Mouse (Mus musculus): ENCODE results near the gene Scn4b. TPM values are rescaled to one million over a fixed set of nuclear protein-coding genes. Genes with fewer than 3 reads are reported as not detected.

The Scn4b gene
- total RNA-seq, 2 experiments from 2014 or later = 10.9 to 12.1 TPM

DNA sequence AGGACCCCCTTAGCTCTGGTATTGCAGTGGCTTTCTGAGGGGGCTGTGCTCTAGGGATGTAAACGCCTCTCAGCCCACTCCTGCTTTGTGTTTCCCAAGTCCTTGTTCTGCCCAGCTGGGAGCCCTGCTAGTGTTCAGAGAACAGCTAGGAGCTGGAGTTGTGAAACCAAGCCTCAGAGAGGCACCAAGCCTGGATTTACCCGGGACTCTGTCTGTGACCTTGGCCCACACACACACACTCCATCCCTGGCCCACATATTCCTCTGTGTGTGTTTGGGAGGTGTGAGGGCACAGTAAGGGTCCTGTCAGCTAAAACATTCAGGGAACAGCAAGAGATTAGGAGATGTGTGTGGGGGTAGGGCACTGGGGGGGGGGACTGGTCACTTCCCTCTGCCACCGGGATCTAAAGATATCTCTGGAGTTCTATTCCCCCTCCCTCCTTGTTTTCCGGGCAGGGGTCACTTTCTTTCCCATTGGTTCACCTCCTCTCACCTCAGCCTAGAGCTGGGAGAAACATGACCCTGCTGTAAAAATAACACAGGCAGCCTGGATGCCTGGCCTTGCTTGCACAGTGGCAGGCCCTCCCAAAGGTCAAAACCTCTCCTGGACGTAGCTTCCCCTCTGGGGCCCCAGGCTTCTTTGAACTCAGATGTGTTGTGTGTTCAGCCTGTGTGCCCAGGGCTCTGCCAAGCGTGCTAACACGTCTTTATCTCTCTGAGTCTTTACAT is 1.6 kb upstream of the Scn4b start:
- H3K27ac ChIP-seq = no peak overlapping the region
- no peak for TF ChIP-seq CTCF (conservative IDR thresholded peaks at IDR 0.05)
- H3K4me3 ChIP-seq = no peak overlapping the region

GRCm38 (mm10) chr9:45139082-45139481 is 887 bp downstream of the Scn4b start:
- DNase-seq (ENCODE audit: low spot score in 2 of 2) = no peak
- Histone ChIP-seq H3K4me3 (peak overlapping the region; percentile 66), H3K27ac (no peak overlapping the region)
- TF ChIP-seq CTCF (conservative IDR thresholded peaks at IDR 0.05) = no peak

More for the DNA sequence above, 1.6 kb upstream of the Scn4b start:
- DNase-seq (ENCODE audit: low spot score in 2 of 2) = no peak

DNA sequence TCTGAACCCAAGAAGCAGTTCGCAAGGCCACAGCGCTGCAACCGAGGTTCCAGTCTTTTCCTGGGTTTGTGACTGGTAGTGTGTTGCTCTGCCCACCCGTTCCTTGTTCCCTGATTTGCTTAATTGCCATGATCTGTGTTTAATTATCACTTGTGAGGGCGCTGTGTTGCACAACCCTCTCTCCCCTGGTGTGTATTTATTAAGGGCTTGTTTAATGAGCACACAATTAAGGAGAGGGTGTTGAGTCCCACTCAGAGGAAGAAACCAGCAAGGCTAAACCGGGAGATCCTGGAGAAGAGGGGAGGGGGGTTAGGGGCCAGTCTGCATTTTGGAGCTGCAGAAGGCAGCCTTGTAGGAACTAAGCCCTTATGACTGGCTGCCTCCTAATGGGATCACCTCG is 2.8 kb downstream of the Scn4b start:
- TF ChIP-seq CTCF (conservative IDR thresholded peaks at IDR 0.05) = no peak
- no peak for DNase-seq (ENCODE audit: low spot score in 2 of 2)
- no peak overlapping the region for H3K4me3 ChIP-seq
- H3K27ac ChIP-seq = no peak overlapping the region

- no peak for DNase-seq (ENCODE audit: low spot score in 2 of 2)
- H3K4me3 ChIP-seq = no peak overlapping the region
Observed at GRCm38 (mm10) chr9:45142686-45143085, 4.5 kb downstream of the Scn4b start.

GRCm38 (mm10) chr9:45145533-45146266 is 7.5 kb downstream of the Scn4b start:
- no peak for DNase-seq (ENCODE audit: low spot score in 2 of 2)

More at GRCm38 (mm10) chr9:45142686-45143085, 4.5 kb downstream of the Scn4b start:
- TF ChIP-seq CTCF (conservative IDR thresholded peaks at IDR 0.05) = no peak
- no peak overlapping the region for H3K27ac ChIP-seq

GRCm38 (mm10) chr9:45146267-45146597 is 8.0 kb downstream of the Scn4b start:
- H3K4me3 ChIP-seq = peak overlapping the region; percentile 58
- peak; percentile 63 to 87 for DNase-seq (ENCODE audit: low spot score in 2 of 2)
- peak overlapping the region; percentile 71; the same call in 1 of the 2 replicates for H3K27ac ChIP-seq
- peak; percentile 98 for TF ChIP-seq CTCF (conservative IDR thresholded peaks at IDR 0.05)

More at GRCm38 (mm10) chr9:45145533-45146266, 7.5 kb downstream of the Scn4b start:
- Histone ChIP-seq H3K4me3 (peak overlapping the region; percentile 58), H3K27ac (peak overlapping the region; percentile 71; the same call in 1 of the 2 replicates)
- TF ChIP-seq CTCF (conservative IDR thresholded peaks at IDR 0.05) = peak; percentile 53

DNA sequence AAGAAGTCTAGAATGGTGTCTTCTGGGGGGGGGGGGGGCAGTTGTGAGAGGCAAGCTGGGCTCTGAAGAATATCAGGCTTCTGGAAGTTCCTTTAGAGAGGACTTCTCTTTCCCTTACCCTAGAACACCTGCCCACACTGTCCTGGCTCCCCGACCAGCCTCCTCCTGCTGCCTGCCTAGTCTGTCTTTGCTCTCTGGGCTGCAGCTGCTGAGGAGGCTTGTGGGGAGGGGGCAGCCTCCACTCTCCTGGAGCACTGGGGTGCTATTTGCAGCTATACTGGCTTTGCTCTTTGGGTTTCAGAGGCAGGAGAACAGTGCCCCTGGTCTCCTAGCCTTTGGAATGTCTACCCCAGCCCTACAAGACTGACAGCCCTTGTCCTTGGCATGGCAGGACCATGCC is 12.7 kb downstream of the Scn4b start:
- no peak for TF ChIP-seq CTCF (conservative IDR thresholded peaks at IDR 0.05)
- Histone ChIP-seq H3K4me3 (no peak overlapping the region), H3K27ac (no peak overlapping the region)
- no peak for DNase-seq (ENCODE audit: low spot score in 2 of 2)

DNA sequence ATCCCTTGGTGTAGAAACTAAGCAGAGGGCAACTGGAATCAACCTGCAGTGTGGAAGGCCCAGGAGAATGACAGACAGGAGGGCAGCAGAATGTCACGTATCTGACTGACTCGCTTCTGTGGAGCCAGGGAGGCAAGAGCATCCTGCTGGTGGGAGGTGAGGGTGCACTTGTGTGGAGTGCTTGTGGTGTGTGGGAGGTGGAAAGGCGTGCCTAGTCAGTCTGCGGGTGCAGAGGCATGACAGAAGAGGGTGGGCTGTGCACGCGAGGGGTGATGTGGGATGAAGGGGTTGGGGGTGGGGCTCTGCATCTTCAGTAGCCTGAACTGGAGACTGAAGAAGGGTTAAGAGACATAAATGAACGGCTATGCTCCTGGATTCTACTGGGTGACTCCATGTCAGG is 15.2 kb downstream of the Scn4b start:
- DNase-seq (ENCODE audit: low spot score in 2 of 2) = no peak
- TF ChIP-seq CTCF (conservative IDR thresholded peaks at IDR 0.05) = no peak
- Histone ChIP-seq H3K4me3 (no peak overlapping the region), H3K27ac (no peak overlapping the region)

DNA sequence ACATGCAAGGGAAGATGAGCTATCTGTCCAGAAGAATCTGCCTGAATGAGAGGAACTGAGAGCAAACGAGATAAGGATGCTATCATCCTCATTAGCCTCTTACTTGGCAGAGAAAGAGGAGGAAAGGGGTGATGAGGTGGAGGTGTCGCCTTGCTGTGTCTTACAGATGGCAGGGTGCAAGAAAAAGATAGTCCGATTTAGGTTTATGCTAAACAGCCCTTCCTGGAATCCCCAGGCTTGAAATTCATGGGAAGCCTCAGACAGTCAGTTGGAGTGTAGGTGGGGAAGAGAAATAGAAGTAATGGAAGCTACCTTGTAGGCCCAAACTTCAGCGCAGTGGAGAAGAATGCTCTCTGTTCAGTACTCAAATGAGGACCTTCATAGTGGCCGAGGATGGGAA is 29.7 kb downstream of the Scn4b start:
- DNase-seq (ENCODE audit: low spot score in 2 of 2) = no peak
- H3K4me3 ChIP-seq = no peak overlapping the region
- no peak overlapping the region for H3K27ac ChIP-seq
- no peak for TF ChIP-seq CTCF (conservative IDR thresholded peaks at IDR 0.05)

GRCm38 (mm10) chr9:45170150-45170549 is 32.0 kb downstream of the Scn4b start:
- DNase-seq (ENCODE audit: low spot score in 2 of 2) = no peak
- no peak overlapping the region for H3K27ac ChIP-seq
- no peak overlapping the region for H3K4me3 ChIP-seq
- no peak for TF ChIP-seq CTCF (conservative IDR thresholded peaks at IDR 0.05)

DNA sequence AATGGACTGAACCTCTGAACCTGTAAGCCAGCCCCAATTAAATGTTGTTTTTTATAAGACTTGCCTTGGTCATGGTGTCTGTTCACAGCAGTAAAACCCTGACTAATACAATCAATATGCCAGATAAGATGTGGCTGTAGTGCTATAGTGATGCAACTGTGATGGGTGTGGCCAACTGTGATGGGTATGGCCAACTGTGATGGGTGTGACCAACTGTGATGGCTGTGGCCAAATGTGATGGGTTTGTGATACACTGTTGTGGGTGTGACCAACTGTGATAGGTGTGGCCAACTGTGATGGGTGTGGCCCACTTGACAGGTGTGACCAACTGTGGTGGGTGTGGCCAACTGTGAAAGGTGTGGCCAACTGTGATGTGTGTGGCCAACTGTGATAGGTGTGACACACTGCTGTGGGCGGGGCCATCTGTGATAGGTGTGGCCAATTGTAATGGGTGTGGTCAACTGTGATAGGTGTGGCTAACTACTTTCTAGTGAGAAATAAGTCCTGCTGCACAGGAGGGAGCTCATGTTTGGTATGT is 32.9 kb downstream of the Scn4b start:
- H3K27ac ChIP-seq = no peak overlapping the region
- no peak for TF ChIP-seq CTCF (conservative IDR thresholded peaks at IDR 0.05)
- no peak for DNase-seq (ENCODE audit: low spot score in 2 of 2)
- H3K4me3 ChIP-seq = no peak overlapping the region

- H3K4me3 ChIP-seq = no peak overlapping the region
- no peak for DNase-seq (ENCODE audit: low spot score in 2 of 2)
- TF ChIP-seq CTCF (conservative IDR thresholded peaks at IDR 0.05) = no peak
- no peak overlapping the region for H3K27ac ChIP-seq
Observed at GRCm38 (mm10) chr9:45173475-45173874, 35.3 kb downstream of the Scn4b start.

GRCm38 (mm10) chr9:45179282-45179681 is 41.1 kb downstream of the Scn4b start:
- H3K27ac ChIP-seq = no peak overlapping the region
- TF ChIP-seq CTCF (conservative IDR thresholded peaks at IDR 0.05) = no peak
- H3K4me3 ChIP-seq = no peak overlapping the region
- DNase-seq (ENCODE audit: low spot score in 2 of 2) = no peak
